Mouse (Mus musculus) urinary bladder, adult 2 months (tissue): ENCODE results near the gene Parp8. TPM values are rescaled to one million over a fixed set of nuclear protein-coding genes. Genes with fewer than 3 reads are reported as not detected.

Source experiments
- DNase-seq: peaks from one replicate; pipeline ENCODE4 v3.0.0; 2022; ENCODE audit warnings: low spot score
- polyA plus RNA-seq: library from polyadenylated mRNA; depleted of rRNA; stranded (reverse); fragments of >200 nt; gene quantifications from 2 replicates; pipeline ENCODE4 v1.2.3, GENCODE M21; 2012; rRNA removed

Parp8 gene
- polyA plus RNA-seq, 1 experiment = 20.4 TPM

DNA sequence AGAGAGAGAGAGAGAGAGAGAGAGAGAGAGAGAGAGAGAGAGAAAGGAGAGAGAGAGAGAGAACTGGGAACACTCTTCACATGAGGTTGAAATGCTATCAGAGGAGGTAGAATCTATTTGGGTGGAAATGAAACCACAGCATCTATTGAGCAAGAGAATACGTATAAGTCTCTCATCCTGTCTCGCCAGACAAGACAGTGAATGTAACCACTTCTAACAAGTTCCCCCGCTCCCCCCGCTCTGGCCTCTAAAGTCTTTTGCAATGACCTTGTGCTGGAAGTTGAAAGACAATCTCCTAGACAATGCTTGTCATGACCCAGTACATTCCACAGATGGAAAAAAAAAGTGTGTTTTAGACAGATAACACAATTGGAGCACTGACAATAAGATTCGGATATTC lies 181.4 kb downstream of the Parp8 start:
- no peak for DNase-seq

DNA sequence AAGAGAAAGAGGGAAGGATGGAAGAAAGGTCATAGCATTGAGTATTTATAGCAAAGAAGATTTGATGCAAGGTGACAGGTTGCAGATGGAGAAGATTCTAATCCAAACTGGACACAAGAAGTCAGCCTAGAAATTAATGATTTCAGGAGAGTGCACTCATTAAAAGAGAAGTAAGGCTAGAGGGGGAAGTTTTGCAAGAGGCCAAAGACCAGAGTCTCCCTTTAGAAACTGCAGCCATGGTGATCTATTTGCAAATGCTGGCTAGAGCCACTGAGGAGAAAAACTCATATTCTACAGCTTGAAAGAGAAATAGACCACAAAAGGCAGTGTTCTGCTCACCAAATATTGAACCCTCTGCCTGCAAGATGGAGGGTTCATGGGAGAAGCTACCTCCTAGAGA lies 194.4 kb downstream of the Parp8 start:
- no peak for DNase-seq

DNA sequence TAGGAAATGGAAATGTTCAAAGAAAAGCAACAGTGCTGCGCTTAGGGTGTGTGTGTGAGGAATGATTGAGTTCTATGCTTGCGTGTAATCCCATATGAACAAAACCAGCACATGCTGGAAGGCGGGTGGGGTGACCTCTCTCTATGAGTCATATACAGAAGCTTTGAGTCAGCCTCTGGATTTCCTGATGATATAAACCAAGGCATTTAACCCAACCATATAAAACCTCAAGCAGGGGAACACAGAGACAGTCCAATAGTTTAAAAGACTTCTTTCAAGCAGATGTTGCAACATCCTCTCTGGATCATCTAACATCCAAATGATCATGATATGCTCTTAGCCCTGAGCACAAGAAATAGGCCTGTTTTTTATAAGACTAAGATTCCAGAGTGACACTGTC lies 196.3 kb downstream of the Parp8 start:
- DNase-seq = no peak

DNA sequence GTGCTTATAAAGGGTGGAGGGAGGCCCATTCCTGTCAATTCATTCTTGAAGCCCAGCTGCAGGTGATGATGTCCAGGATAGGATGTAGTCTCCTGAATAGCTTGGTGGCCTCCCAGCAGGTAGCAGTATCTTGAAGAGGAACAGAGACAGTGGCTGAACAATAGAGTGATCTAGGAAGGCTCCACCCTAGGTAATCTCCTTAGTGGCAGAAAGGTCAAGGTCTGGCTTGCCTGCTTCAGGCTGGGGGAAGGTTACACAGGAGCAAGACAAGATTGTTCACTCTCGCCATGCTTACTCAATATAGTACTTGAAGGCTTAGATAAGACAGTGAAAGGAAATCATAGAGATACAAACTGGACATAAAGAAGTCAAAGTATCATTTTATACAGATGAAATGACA lies 213.9 kb downstream of the Parp8 start:
- no peak for DNase-seq

Other genes with a start within 250 kb of the Parp8 start
- gene Emb, start 183.0 kb upstream of the Parp8 start, polyA plus RNA-seq = 6.1 and 6.2 TPM in 2 replicates
- gene Gm17509, start 195.5 kb upstream of the Parp8 start, polyA plus RNA-seq = 0.04 TPM in 1 of 2 replicates, not detected in the other